Mouse (Mus musculus): ENCODE measurements around the gene Wnk4. TPM values are rescaled to one million over a fixed set of nuclear protein-coding genes. Genes with fewer than 3 reads are reported as not detected.
A peak's percentile ranks its signal among the peaks of the same experiment; 100 is the strongest.

The Wnk4 gene
- 5.3 and 6.0 TPM in 2 replicates for polyA plus RNA-seq (2014; fragmentation: Nextera tagmentation; extraction: Ambion mirVana)

GRCm38 (mm10) chr11:101259948-101260825 is at the start of gene Wnk4:
Wnk4 (plus strand) TSS chr11:101260567.
- H3K27ac ChIP-seq = no peak within 1 kb of the TSS
- peak within 1 kb of the TSS; percentile 61 for H3K9ac ChIP-seq
- 1% methylated on average over 40 of the region's 43 CpGs for WGBS
- H3K36me3 ChIP-seq (replicated peaks; ENCODE audit: control insufficient read depth, insufficient read depth) = 0 out of 2 replicates have a peak, but pooled peaks cover 10% of the 10 kb centered on the region
- peak within 1 kb of the TSS; percentile 85 for H3K4me2 ChIP-seq (replicated peaks)
- DNase-seq (ENCODE audit: low spot score) = no peak
- peaks cover 32% of the 10 kb centered on the region; the same call in 1 of the 2 replicates for H3K4me1 ChIP-seq (replicated peaks; ENCODE audit: control insufficient read depth, insufficient read depth, low read length)
- no peaks in the 10 kb centered on the region for H3K9me3 ChIP-seq (ENCODE audit: control insufficient read depth, low read length)
- peak; percentile 60 for ATAC-seq (ENCODE audit: low FRiP score)
- H3K4me3 ChIP-seq (replicated peaks; ENCODE audit: low read length) = peak within 1 kb of the TSS; percentile 42
- H3K27me3 ChIP-seq (ENCODE audit: control insufficient read depth, insufficient read depth, low read length) = peaks cover 48% of the 10 kb centered on the region

GRCm38 (mm10) chr11:101211970-101212369 is 48.4 kb upstream of the Wnk4 start:
- H3K9ac ChIP-seq = no peak overlapping the region
- no peak overlapping the region for H3K4me3 ChIP-seq (replicated peaks; ENCODE audit: low read length)
- no peaks in the 10 kb centered on the region for H3K27me3 ChIP-seq (ENCODE audit: control insufficient read depth, insufficient read depth, low read length)
- H3K27ac ChIP-seq = no peak overlapping the region
- H3K4me2 ChIP-seq (replicated peaks) = no peak overlapping the region
- H3K4me1 ChIP-seq (replicated peaks; ENCODE audit: control insufficient read depth, insufficient read depth, low read length) = no peaks in the 10 kb centered on the region
- DNase-seq (ENCODE audit: low spot score) (peak; percentile 94), ATAC-seq (ENCODE audit: low FRiP score) (no peak)
- H3K36me3 ChIP-seq (replicated peaks; ENCODE audit: control insufficient read depth, insufficient read depth) = peaks cover 77% of the 10 kb centered on the region
- H3K9me3 ChIP-seq (ENCODE audit: control insufficient read depth, low read length) = no peaks in the 10 kb centered on the region
- WGBS = 41% methylated on average over 3 of the region's 3 CpGs

- H3K36me3 ChIP-seq (replicated peaks; ENCODE audit: control insufficient read depth, insufficient read depth) = peaks cover 56% of the 10 kb centered on the region
- no peak overlapping the region for H3K4me3 ChIP-seq (replicated peaks; ENCODE audit: low read length)
- WGBS = 93% methylated on average over 5 of the region's 5 CpGs
- H3K9me3 ChIP-seq (ENCODE audit: control insufficient read depth, low read length) = no peaks in the 10 kb centered on the region
- H3K27ac ChIP-seq = no peak overlapping the region
- H3K27me3 ChIP-seq (ENCODE audit: control insufficient read depth, insufficient read depth, low read length) = no peaks in the 10 kb centered on the region
- ATAC-seq (ENCODE audit: low FRiP score) = no peak
- no peak for DNase-seq (ENCODE audit: low spot score)
- H3K4me2 ChIP-seq (replicated peaks) = no peak overlapping the region
- H3K4me1 ChIP-seq (replicated peaks; ENCODE audit: control insufficient read depth, insufficient read depth, low read length) = no peaks in the 10 kb centered on the region
- H3K9ac ChIP-seq = no peak overlapping the region
Observed at GRCm38 (mm10) chr11:101216936-101217335, 43.4 kb upstream of the Wnk4 start.

- Histone ChIP-seq H3K4me3 (replicated peaks; ENCODE audit: low read length) (no peak overlapping the region), H3K9me3 (ENCODE audit: control insufficient read depth, low read length) (no peaks in the 10 kb centered on the region), H3K9ac (no peak overlapping the region), H3K27me3 (ENCODE audit: control insufficient read depth, insufficient read depth, low read length) (no peaks in the 10 kb centered on the region), H3K4me2 (replicated peaks) (no peak overlapping the region), H3K4me1 (replicated peaks; ENCODE audit: control insufficient read depth, insufficient read depth, low read length) (no peaks in the 10 kb centered on the region), H3K27ac (no peak overlapping the region), H3K36me3 (replicated peaks; ENCODE audit: control insufficient read depth, insufficient read depth) (peaks cover 47% of the 10 kb centered on the region)
- DNase-seq (ENCODE audit: low spot score) (no peak), ATAC-seq (ENCODE audit: low FRiP score) (no peak)
- 84% methylated on average over 10 of the region's 10 CpGs for WGBS
Observed at GRCm38 (mm10) chr11:101218436-101219055, 41.8 kb upstream of the Wnk4 start.

- H3K27ac ChIP-seq = no peak overlapping the region
- 51% methylated on average over 2 of the region's 2 CpGs for WGBS
- no peaks in the 10 kb centered on the region for H3K9me3 ChIP-seq (ENCODE audit: control insufficient read depth, low read length)
- H3K4me2 ChIP-seq (replicated peaks) = no peak overlapping the region
- no peak for ATAC-seq (ENCODE audit: low FRiP score)
- H3K27me3 ChIP-seq (ENCODE audit: control insufficient read depth, insufficient read depth, low read length) = no peaks in the 10 kb centered on the region
- DNase-seq (ENCODE audit: low spot score) = no peak
- H3K4me3 ChIP-seq (replicated peaks; ENCODE audit: low read length) = no peak overlapping the region
- 0 out of 2 replicates have a peak, but pooled peaks cover 8% of the 10 kb centered on the region for H3K4me1 ChIP-seq (replicated peaks; ENCODE audit: control insufficient read depth, insufficient read depth, low read length)
- peaks cover 26% of the 10 kb centered on the region for H3K36me3 ChIP-seq (replicated peaks; ENCODE audit: control insufficient read depth, insufficient read depth)
- no peak overlapping the region for H3K9ac ChIP-seq
Observed at GRCm38 (mm10) chr11:101220853-101221252, 39.5 kb upstream of the Wnk4 start.

- Histone ChIP-seq H3K36me3 (replicated peaks; ENCODE audit: control insufficient read depth, insufficient read depth) (peaks cover 20% of the 10 kb centered on the region), H3K9ac (no peak overlapping the region), H3K9me3 (ENCODE audit: control insufficient read depth, low read length) (no peaks in the 10 kb centered on the region), H3K4me3 (replicated peaks; ENCODE audit: low read length) (no peak overlapping the region), H3K4me1 (replicated peaks; ENCODE audit: control insufficient read depth, insufficient read depth, low read length) (0 out of 2 replicates have a peak, but pooled peaks cover 8% of the 10 kb centered on the region), H3K27me3 (ENCODE audit: control insufficient read depth, insufficient read depth, low read length) (no peaks in the 10 kb centered on the region), H3K4me2 (replicated peaks) (no peak overlapping the region), H3K27ac (no peak overlapping the region)
- ATAC-seq (ENCODE audit: low FRiP score) (no peak), DNase-seq (ENCODE audit: low spot score) (peak; percentile 7)
- 94% methylated on average over 8 of the region's 8 CpGs for WGBS
Observed at GRCm38 (mm10) chr11:101221306-101221986, 38.9 kb upstream of the Wnk4 start.

GRCm38 (mm10) chr11:101224337-101224736 is 36.0 kb upstream of the Wnk4 start:
- WGBS = 91% methylated on average over 3 of the region's 3 CpGs
- Histone ChIP-seq H3K27me3 (ENCODE audit: control insufficient read depth, insufficient read depth, low read length) (no peaks in the 10 kb centered on the region), H3K4me1 (replicated peaks; ENCODE audit: control insufficient read depth, insufficient read depth, low read length) (0 out of 2 replicates have a peak, but pooled peaks cover 8% of the 10 kb centered on the region), H3K4me3 (replicated peaks; ENCODE audit: low read length) (no peak overlapping the region), H3K9ac (no peak overlapping the region), H3K9me3 (ENCODE audit: control insufficient read depth, low read length) (no peaks in the 10 kb centered on the region), H3K4me2 (replicated peaks) (no peak overlapping the region), H3K36me3 (replicated peaks; ENCODE audit: control insufficient read depth, insufficient read depth) (no peaks in the 10 kb centered on the region), H3K27ac (no peak overlapping the region)
- DNase-seq (ENCODE audit: low spot score) = peak; percentile 14
- ATAC-seq (ENCODE audit: low FRiP score) = no peak

- WGBS = 19% methylated on average over 25 of the region's 25 CpGs
Observed at GRCm38 (mm10) chr11:101225331-101226064, 34.9 kb upstream of the Wnk4 start.

More at GRCm38 (mm10) chr11:101225331-101226064, 34.9 kb upstream of the Wnk4 start:
- H3K27me3 ChIP-seq (ENCODE audit: control insufficient read depth, insufficient read depth, low read length) = no peaks in the 10 kb centered on the region
- H3K36me3 ChIP-seq (replicated peaks; ENCODE audit: control insufficient read depth, insufficient read depth) = no peaks in the 10 kb centered on the region
- peak overlapping the region; percentile 23; the same call in 1 of the 2 replicates for H3K27ac ChIP-seq
- peak overlapping the region; percentile 75 for H3K9ac ChIP-seq
- DNase-seq (ENCODE audit: low spot score) (peak; percentile 23), ATAC-seq (ENCODE audit: low FRiP score) (no peak; the same call in 1 of the 2 replicates)
- H3K4me1 ChIP-seq (replicated peaks; ENCODE audit: control insufficient read depth, insufficient read depth, low read length) = 0 out of 2 replicates have a peak, but pooled peaks cover 8% of the 10 kb centered on the region
- H3K4me2 ChIP-seq (replicated peaks) = peak overlapping the region; percentile 85
- H3K4me3 ChIP-seq (replicated peaks; ENCODE audit: low read length) = peak overlapping the region; percentile 77
- H3K9me3 ChIP-seq (ENCODE audit: control insufficient read depth, low read length) = no peaks in the 10 kb centered on the region
